Mouse (Mus musculus) heart, embryonic 12.5 days (tissue): ENCODE results near the gene Kcnip4. TPM values are rescaled to one million over a fixed set of nuclear protein-coding genes. Genes with fewer than 3 reads are reported as not detected.

Source experiments
- ATAC-seq: fragments of 200-750 bp; cut with Nextera tagmentation; 2 replicates; pipeline ENCODE4 v1.8.0; 2017; ENCODE audit warnings: moderate TSS enrichment, moderate library complexity; ENCODE audit not compliant: insufficient number of reproducible peaks, low FRiP score
- H3K27ac ChIP-seq: fragments of 300-500 bp; sonication (generic); 2 replicates; pipeline ENCODE4 v1.5.1; 2016; ENCODE audit warnings: mild to moderate bottlenecking, moderate library complexity; ENCODE audit not compliant: poor library complexity, severe bottlenecking
- H3K27me3 ChIP-seq: fragments of 300-500 bp; sonication (generic); replicated peaks from 2 replicates; pipeline ENCODE4 v1.6.1; 2016; ENCODE audit warnings: mild to moderate bottlenecking, moderate library complexity
- H3K36me3 ChIP-seq: fragments of 300-500 bp; sonication (generic); 2 replicates; pipeline ENCODE4 v1.6.1; 2016; ENCODE audit warnings: mild to moderate bottlenecking, moderate library complexity
- H3K4me1 ChIP-seq: fragments of 300-500 bp; sonication (generic); replicated peaks from 2 replicates; pipeline ENCODE4 v1.6.1; 2016; ENCODE audit warnings: mild to moderate bottlenecking
- H3K4me2 ChIP-seq: fragments of 300-500 bp; sonication (generic); 2 replicates; pipeline ENCODE4 v1.6.1; 2016; ENCODE audit warnings: mild to moderate bottlenecking, moderate library complexity
- H3K4me3 ChIP-seq: fragments of 300-500 bp; sonication (generic); 2 replicates; pipeline ENCODE4 v1.5.1; 2016; ENCODE audit warnings: mild to moderate bottlenecking
- H3K9ac ChIP-seq: fragments of 300-500 bp; sonication (generic); 2 replicates; pipeline ENCODE4 v1.6.1; 2016; ENCODE audit warnings: mild to moderate bottlenecking, moderate library complexity
- H3K9me3 ChIP-seq: fragments of 300-500 bp; sonication (generic); replicated peaks from 2 replicates; pipeline ENCODE4 v1.6.1; 2016; ENCODE audit warnings: mild to moderate bottlenecking, moderate library complexity
- WGBS: fragments of 180-500 bp; shearing (Covaris S2); methylation state at CpG from one replicate; pipeline ENCODE4 v1.1.7; 2016; 5-methylcytosine and 5-hydroxymethylcytosine counted together
- polyA plus RNA-seq: library from polyadenylated mRNA; unstranded; fragments of >200 nt; fragmentation: Nextera tagmentation; extraction: Ambion mirVana; gene quantifications from 2 replicates; pipeline ENCODE4 v1.2.1, GENCODE M21; 2016

Kcnip4 gene
- polyA plus RNA-seq, 1 experiment from 2014 or later, result 0.80 TPM

GRCm38 (mm10) chr5:49065646-49066045 lies 459.1 kb downstream of the Kcnip4 start:
- WGBS, result 29% methylated on average over 1 of the region's 1 CpGs
- Histone ChIP-seq H3K4me3 (no peak overlapping the region), H3K9ac (no peak overlapping the region), H3K27ac (no peak overlapping the region), H3K9me3 (no peaks in the 10 kb centered on the region), H3K36me3 (no peaks in the 10 kb centered on the region), H3K4me2 (no peak overlapping the region), H3K27me3 (no peaks in the 10 kb centered on the region), H3K4me1 (no peaks in the 10 kb centered on the region)
- ATAC-seq, result no peak

- no peaks in the 10 kb centered on the region for H3K36me3 ChIP-seq
- no peaks in the 10 kb centered on the region for H3K27me3 ChIP-seq
- H3K27ac ChIP-seq, result no peak overlapping the region
- ATAC-seq, result no peak
- H3K9me3 ChIP-seq, result no peaks in the 10 kb centered on the region
- H3K4me1 ChIP-seq, result no peaks in the 10 kb centered on the region
- no peak overlapping the region for H3K9ac ChIP-seq
- no peak overlapping the region for H3K4me3 ChIP-seq
- no peak overlapping the region for H3K4me2 ChIP-seq
Measured at GRCm38 (mm10) chr5:49058926-49059325, 465.8 kb downstream of the Kcnip4 start.

GRCm38 (mm10) chr5:49057636-49058340 lies 466.9 kb downstream of the Kcnip4 start:
- no peaks in the 10 kb centered on the region for H3K36me3 ChIP-seq
- H3K4me3 ChIP-seq, result no peak overlapping the region
- H3K27ac ChIP-seq, result no peak overlapping the region
- H3K9me3 ChIP-seq, result no peaks in the 10 kb centered on the region
- no peaks in the 10 kb centered on the region for H3K4me1 ChIP-seq
- no peak overlapping the region for H3K9ac ChIP-seq
- 70% methylated on average over 4 of the region's 4 CpGs for WGBS
- no peaks in the 10 kb centered on the region for H3K27me3 ChIP-seq
- no peak overlapping the region for H3K4me2 ChIP-seq
- ATAC-seq, result no peak

- H3K9ac ChIP-seq, result no peak overlapping the region
- ATAC-seq, result no peak
- H3K4me3 ChIP-seq, result no peak overlapping the region
- H3K27me3 ChIP-seq, result no peaks in the 10 kb centered on the region
- H3K4me1 ChIP-seq, result no peaks in the 10 kb centered on the region
- H3K9me3 ChIP-seq, result no peaks in the 10 kb centered on the region
- 62% methylated on average over 1 of the region's 1 CpGs for WGBS
- no peak overlapping the region for H3K4me2 ChIP-seq
- no peak overlapping the region for H3K27ac ChIP-seq
- no peaks in the 10 kb centered on the region for H3K36me3 ChIP-seq
Measured at GRCm38 (mm10) chr5:49047960-49048359, 476.7 kb downstream of the Kcnip4 start.

- Histone ChIP-seq H3K4me3 (no peak overlapping the region), H3K4me2 (no peak overlapping the region), H3K9me3 (no peaks in the 10 kb centered on the region), H3K9ac (no peak overlapping the region), H3K36me3 (no peaks in the 10 kb centered on the region), H3K27ac (no peak overlapping the region), H3K4me1 (no peaks in the 10 kb centered on the region), H3K27me3 (no peaks in the 10 kb centered on the region)
- ATAC-seq, result no peak
- 63% methylated on average over 6 of the region's 6 CpGs for WGBS
Measured at GRCm38 (mm10) chr5:49041259-49041845, 483.4 kb downstream of the Kcnip4 start.

GRCm38 (mm10) chr5:48997359-48997758 lies 527.3 kb downstream of the Kcnip4 start:
- no peaks in the 10 kb centered on the region for H3K4me1 ChIP-seq
- no peak overlapping the region for H3K27ac ChIP-seq
- no peak overlapping the region for H3K4me2 ChIP-seq
- H3K36me3 ChIP-seq, result no peaks in the 10 kb centered on the region
- H3K27me3 ChIP-seq, result no peaks in the 10 kb centered on the region
- H3K4me3 ChIP-seq, result no peak overlapping the region
- H3K9me3 ChIP-seq, result no peaks in the 10 kb centered on the region
- ATAC-seq, result no peak
- WGBS, result 65% methylated on average over 4 of the region's 4 CpGs
- H3K9ac ChIP-seq, result no peak overlapping the region

- Histone ChIP-seq H3K4me2 (no peak overlapping the region), H3K4me1 (no peaks in the 10 kb centered on the region), H3K36me3 (no peaks in the 10 kb centered on the region), H3K4me3 (no peak overlapping the region), H3K9ac (no peak overlapping the region), H3K27me3 (no peaks in the 10 kb centered on the region), H3K27ac (no peak overlapping the region), H3K9me3 (no peaks in the 10 kb centered on the region)
- ATAC-seq, result no peak
- WGBS, result 66% methylated on average over 1 of the region's 1 CpGs
Measured at GRCm38 (mm10) chr5:48989145-48989659, 535.5 kb downstream of the Kcnip4 start.

GRCm38 (mm10) chr5:48942378-48943088 lies 582.2 kb downstream of the Kcnip4 start:
- Histone ChIP-seq H3K27me3 (no peaks in the 10 kb centered on the region), H3K27ac (no peak overlapping the region), H3K9me3 (no peaks in the 10 kb centered on the region), H3K4me1 (no peaks in the 10 kb centered on the region), H3K4me2 (no peak overlapping the region), H3K4me3 (no peak overlapping the region), H3K9ac (no peak overlapping the region), H3K36me3 (no peaks in the 10 kb centered on the region)
- no peak for ATAC-seq
- WGBS, result 76% methylated on average over 2 of the region's 2 CpGs

- H3K9me3 ChIP-seq, result no peaks in the 10 kb centered on the region
- H3K36me3 ChIP-seq, result no peaks in the 10 kb centered on the region
- no peaks in the 10 kb centered on the region for H3K27me3 ChIP-seq
- no peak for ATAC-seq
- 67% methylated on average over 2 of the region's 2 CpGs for WGBS
- H3K9ac ChIP-seq, result no peak overlapping the region
- H3K4me3 ChIP-seq, result no peak overlapping the region
- H3K4me1 ChIP-seq, result no peaks in the 10 kb centered on the region
- no peak overlapping the region for H3K4me2 ChIP-seq
- no peak overlapping the region for H3K27ac ChIP-seq
Measured at GRCm38 (mm10) chr5:48931881-48932280, 592.8 kb downstream of the Kcnip4 start.

- ATAC-seq, result no peak
- no peak overlapping the region for H3K27ac ChIP-seq
- H3K4me2 ChIP-seq, result peak overlapping the region; percentile 66
- WGBS, result 66% methylated on average over 8 of the region's 8 CpGs
- H3K4me3 ChIP-seq, result peak overlapping the region; percentile 40; the same call in 1 of the 2 replicates
- H3K36me3 ChIP-seq, result no peaks in the 10 kb centered on the region
- peaks cover 3% of the 10 kb centered on the region; the same call in 1 of the 2 replicates for H3K4me1 ChIP-seq
- no peak overlapping the region for H3K9ac ChIP-seq
- no peaks in the 10 kb centered on the region for H3K27me3 ChIP-seq
- no peaks in the 10 kb centered on the region for H3K9me3 ChIP-seq
Measured at GRCm38 (mm10) chr5:48890216-48890615, 634.5 kb downstream of the Kcnip4 start.

- 12% methylated on average over 18 of the region's 18 CpGs for WGBS
Measured at GRCm38 (mm10) chr5:48889395-48890194, 635.1 kb downstream of the Kcnip4 start.

More at GRCm38 (mm10) chr5:48889395-48890194, 635.1 kb downstream of the Kcnip4 start:
- Histone ChIP-seq H3K4me3 (peak overlapping the region; percentile 40), H3K27me3 (no peaks in the 10 kb centered on the region), H3K9ac (no peak overlapping the region), H3K4me1 (peaks cover 3% of the 10 kb centered on the region; the same call in 1 of the 2 replicates), H3K36me3 (no peaks in the 10 kb centered on the region), H3K4me2 (peak overlapping the region; percentile 66), H3K27ac (no peak overlapping the region), H3K9me3 (no peaks in the 10 kb centered on the region)
- no peak for ATAC-seq
